Mouse (Mus musculus) olfactory bulb, adult 2 months (tissue): ENCODE measurements around the gene Vmn1r124. TPM values are rescaled to one million over a fixed set of nuclear protein-coding genes. Genes with fewer than 3 reads are reported as not detected.
"Not testable (repeated sequence)": the region's sequence is repeated elsewhere in the genome, so short reads cannot be mapped to it uniquely, and the experiment has no call there.

Experiments
- H3K27ac ChIP-seq: fragments of 200-500 bp; 2 replicates; pipeline ENCODE4 v1.5.1; 2012; ENCODE audit warnings: low read depth, low read length; ENCODE audit not compliant: insufficient read depth
- H3K4me1 ChIP-seq: fragments of 200-500 bp; 2 replicates; pipeline ENCODE4 v1.6.1; 2012; ENCODE audit warnings: low read length; ENCODE audit not compliant: control insufficient read depth, insufficient read depth
- H3K4me3 ChIP-seq: fragments of 200-500 bp; 2 replicates; pipeline ENCODE4 v1.5.1; 2012; ENCODE audit warnings: mild to moderate bottlenecking, low read depth, low read length, moderate library complexity; ENCODE audit not compliant: insufficient read depth
- WGBS: fragments of 180-500 bp; shearing (Covaris S2); methylation state at CpG from one replicate; pipeline ENCODE4 v1.1.7; 2018; 5-methylcytosine and 5-hydroxymethylcytosine counted together
- polyA plus RNA-seq: library from polyadenylated mRNA; stranded (reverse); fragments of >200 nt; gene quantifications from 2 replicates; pipeline ENCODE4 v1.2.4, GENCODE M21; 2012; ENCODE audit warnings: low replicate concordance; ENCODE audit not compliant: missing spikeins, insufficient read depth, insufficient read length

Vmn1r124 gene
- not detected in 2 replicates for polyA plus RNA-seq

DNA sequence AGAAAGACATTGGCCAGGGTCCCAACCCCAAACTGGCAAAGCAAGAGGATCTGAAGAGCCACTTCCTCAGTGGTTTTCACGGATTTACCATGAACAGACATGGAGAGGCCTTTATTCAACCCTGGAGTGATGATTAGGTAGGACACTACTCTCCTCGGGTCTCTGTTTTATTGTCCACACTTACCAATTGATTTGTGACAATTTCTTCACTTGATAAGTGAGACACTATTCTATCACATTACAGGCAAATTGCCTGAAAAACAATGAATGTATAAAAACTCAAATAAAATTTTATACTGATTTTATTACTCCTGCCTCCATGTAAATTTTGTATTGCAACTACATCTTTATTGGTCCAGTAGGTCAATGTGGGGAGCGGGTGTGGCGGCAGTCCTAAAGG is at the start of gene Vmn1r124:
Vmn1r124 (minus strand) TSS at position 101 of the 400 bp plus-strand sequence.
- H3K4me3 ChIP-seq, H3K4me1 ChIP-seq, H3K27ac ChIP-seq: not testable (repeated sequence)
- 70% methylated on average over 4 of the region's 4 CpGs for WGBS

DNA sequence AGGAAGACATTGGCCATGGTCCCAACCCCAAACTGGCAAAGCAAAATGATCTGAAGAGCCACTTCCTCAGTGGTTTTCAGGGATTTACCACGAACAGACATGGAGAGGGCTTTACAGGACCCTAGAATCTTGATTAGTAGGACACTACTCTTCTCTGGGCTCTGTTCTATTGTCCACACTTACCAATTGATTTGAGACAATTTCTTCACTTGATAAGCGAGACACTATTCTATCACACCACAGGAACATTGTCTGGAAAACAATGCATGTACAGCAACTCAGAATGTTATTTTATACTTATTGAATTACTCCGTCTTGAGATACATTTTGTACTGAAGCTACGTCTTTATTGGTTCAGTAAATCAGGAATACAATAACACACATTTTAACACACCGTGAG is 41.0 kb upstream of the Vmn1r124 start, which contains the start of gene Vmn1r126:
Vmn1r126 (minus strand) TSS at position 101 of the 400 bp plus-strand sequence.
- not testable (repeated sequence) for H3K4me3 ChIP-seq, H3K27ac ChIP-seq, H3K4me1 ChIP-seq
- no CpG with 5 or more reads among the region's 5 CpGs for WGBS

DNA sequence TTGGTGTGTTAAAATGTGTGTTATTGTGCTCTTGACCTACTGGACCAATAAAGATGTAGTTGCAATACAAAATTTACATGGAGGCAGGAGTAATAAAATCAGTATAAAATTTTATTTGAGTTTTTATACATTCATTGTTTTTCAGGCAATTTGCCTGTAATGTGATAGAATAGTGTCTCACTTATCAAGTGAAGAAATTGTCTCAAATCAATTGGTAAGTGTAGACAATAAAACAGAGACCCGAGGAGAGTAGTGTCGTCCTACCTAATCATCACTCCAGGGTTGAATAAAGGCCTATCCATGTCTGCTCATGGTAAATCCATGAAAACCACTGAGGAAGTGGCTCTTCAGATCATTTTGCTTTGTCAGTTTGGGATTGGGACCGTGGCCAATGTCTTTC is 11.5 kb upstream of the Vmn1r124 start, which contains the start of gene Vmn1r125:
Vmn1r125 (plus strand) TSS at position 301 of the 400 bp plus-strand sequence.
- H3K4me1 ChIP-seq, H3K4me3 ChIP-seq, H3K27ac ChIP-seq: not testable (repeated sequence)
- WGBS = 61% methylated on average over 3 of the region's 3 CpGs

Other genes with a start within 250 kb of the Vmn1r124 start
- gene Vmn1r119, start 248.2 kb downstream of the Vmn1r124 start, polyA plus RNA-seq = not detected in 2 replicates
- not detected in 2 replicates for gene Vmn1r120, start 206.8 kb downstream of the Vmn1r124 start, polyA plus RNA-seq
- not detected in 2 replicates for gene Vmn1r121, start 162.1 kb downstream of the Vmn1r124 start, polyA plus RNA-seq
- not detected in 2 replicates for gene Vmn1r122, start 126.5 kb downstream of the Vmn1r124 start, polyA plus RNA-seq
- not detected in 2 replicates for gene Vmn1r123, start 98.4 kb downstream of the Vmn1r124 start, polyA plus RNA-seq
- gene Gm5157, start 70.2 kb downstream of the Vmn1r124 start, polyA plus RNA-seq = not detected in 2 replicates
- gene Vmn1r125, start 11.6 kb upstream of the Vmn1r124 start, polyA plus RNA-seq = not detected in 2 replicates
- not detected in 2 replicates for gene Vmn1r126, start 40.9 kb upstream of the Vmn1r124 start, polyA plus RNA-seq
- not detected in 2 replicates for gene Vmn1r127, start 59.2 kb upstream of the Vmn1r124 start, polyA plus RNA-seq
- not detected in 2 replicates for gene Vmn1r128, start 88.8 kb upstream of the Vmn1r124 start, polyA plus RNA-seq
- not detected in 2 replicates for gene Vmn1r129, start 100.7 kb upstream of the Vmn1r124 start, polyA plus RNA-seq
- gene Gm6882, start 172.1 kb upstream of the Vmn1r124 start, polyA plus RNA-seq = not detected in 2 replicates